Mouse (Mus musculus) E14TG2a.4 (cell line): ENCODE measurements at regions not wholly inside any gene's neighbourhood (a gene's known extent, or its start where the extent isn't known, plus 50 kb on each side); places are given as distances from the start of the nearest gene placed in this dataset.

Experiments used
- CTCF ChIP-seq: conservative IDR thresholded peaks from 2 replicates; pipeline ENCODE4 v1.5.1; 2014; ENCODE audit warnings: low read length
- NANOG ChIP-seq: IDR thresholded peaks from 2 replicates; pipeline ENCODE4 v1.6.1; 2014; ENCODE audit warnings: borderline replicate concordance, low read length, mixed read lengths

DNA sequence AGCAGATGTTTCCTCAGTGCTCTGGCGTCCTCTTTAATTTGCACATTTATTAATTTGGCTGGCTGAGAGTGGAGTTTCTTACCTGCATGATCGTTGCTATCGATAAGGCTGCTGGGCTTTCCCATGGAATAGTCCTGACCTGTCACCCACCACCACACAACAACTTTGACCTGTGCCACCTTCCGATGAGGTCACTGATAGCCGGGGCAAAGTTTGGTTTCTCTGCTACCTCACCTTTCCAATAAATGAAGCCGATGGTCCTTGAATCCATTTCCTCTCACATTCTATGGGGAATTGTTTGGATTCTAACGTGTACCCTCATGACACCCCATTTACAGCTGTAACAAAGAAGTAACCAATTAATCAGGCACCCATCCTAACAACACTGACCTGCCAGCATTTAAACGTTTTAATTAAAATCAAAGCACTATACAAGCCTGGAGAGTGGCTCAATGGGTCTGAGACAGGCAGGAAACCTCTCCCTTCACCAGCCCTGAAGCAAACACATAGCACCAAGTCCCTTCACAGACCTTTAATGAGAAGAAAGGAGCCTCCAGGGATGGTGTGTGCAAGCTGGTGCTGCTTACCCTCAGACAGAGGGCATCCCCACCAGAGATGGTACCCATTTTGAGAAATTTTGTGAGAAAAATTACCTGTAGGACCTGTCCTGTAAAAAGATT is 278.9 kb upstream of the Pou3f3 start:
- TF ChIP-seq CTCF: no peak
- TF ChIP-seq NANOG: no peak
